ENCODE assay signal across 8 mouse cellular contexts in genomic region chr4:149702210-149702979, GRCm38 (mm10). TPM values are rescaled to one million over a fixed set of nuclear protein-coding genes. Genes with fewer than 3 reads are reported as not detected.
DNase-seq lines count a peak whose midpoint lies in the region; ATAC-seq and TF ChIP-seq lines count a peak whose summit lies in the region.

TSS of gene Pik3cd (minus strand) at chr4:149702571.

- no peak for DNase-seq in ovary, adult 18-20 months (ENCODE audit: low spot score)
- DNase-seq in c-Kit-positive CD71-positive TER-119-positive erythroid progenitor cells, embryonic 14.5 days (ENCODE audit: low spot score) = no peak

- H3K27me3 ChIP-seq in forebrain, embryonic 16.5 days (replicated peaks; ENCODE audit: control insufficient read depth, insufficient read depth, low read length) = peaks cover 5% of the 10 kb centered on the region
- H3K27me3 ChIP-seq in forebrain, embryonic 12.5 days = peaks cover 26% of the 10 kb centered on the region
- H3K27me3 ChIP-seq in ES-Bruce4 (ENCODE audit: control insufficient read depth, insufficient read depth, low read length, poor library complexity, severe bottlenecking) = no peaks in the 10 kb centered on the region
- H3K27me3 ChIP-seq in hindbrain, embryonic 13.5 days = peaks cover 35% of the 10 kb centered on the region
- peaks cover 4% of the 10 kb centered on the region; the same call in 1 of the 2 replicates for H3K27me3 ChIP-seq in liver, embryonic 15.5 days
- no peaks in the 10 kb centered on the region for H3K27me3 ChIP-seq in small intestine, adult 2 months (ENCODE audit: control insufficient read depth, insufficient read depth, low read length)

- H3K9me3 ChIP-seq in forebrain, embryonic 16.5 days (ENCODE audit: control insufficient read depth, low read length) = no peaks in the 10 kb centered on the region
- H3K9me3 ChIP-seq in forebrain, embryonic 12.5 days = no peaks in the 10 kb centered on the region
- H3K9me3 ChIP-seq in ES-Bruce4 (replicated peaks; ENCODE audit: control insufficient read depth, insufficient read depth, low read length, poor library complexity, severe bottlenecking) = no peaks in the 10 kb centered on the region
- H3K9me3 ChIP-seq in hindbrain, embryonic 13.5 days = no peaks in the 10 kb centered on the region
- H3K9me3 ChIP-seq in liver, embryonic 15.5 days (replicated peaks) = no peaks in the 10 kb centered on the region

- no peaks in the 10 kb centered on the region for H3K36me3 ChIP-seq in forebrain, embryonic 16.5 days (ENCODE audit: control insufficient read depth, insufficient read depth)
- no peaks in the 10 kb centered on the region for H3K36me3 ChIP-seq in forebrain, embryonic 12.5 days (replicated peaks)
- H3K36me3 ChIP-seq in ES-Bruce4 (ENCODE audit: control insufficient read depth, insufficient read depth, low read length, poor library complexity, severe bottlenecking) = no peaks in the 10 kb centered on the region
- no peaks in the 10 kb centered on the region for H3K36me3 ChIP-seq in hindbrain, embryonic 13.5 days
- H3K36me3 ChIP-seq in liver, embryonic 15.5 days (replicated peaks) = no peaks in the 10 kb centered on the region
- no peaks in the 10 kb centered on the region for H3K36me3 ChIP-seq in small intestine, adult 2 months (ENCODE audit: control insufficient read depth, insufficient read depth, low read length)

- 79% methylated on average over 19 of the region's 19 CpGs for WGBS in forebrain, embryonic 16.5 days
- 78% methylated on average over 19 of the region's 19 CpGs for whole genome bisulfite sequencing in forebrain, embryonic 12.5 days
- WGBS in hindbrain, embryonic 13.5 days = 74% methylated on average over 19 of the region's 19 CpGs
- 21% methylated on average over 19 of the region's 19 CpGs for WGBS in liver, embryonic 15.5 days (ENCODE audit: insufficient replicate concordance)
- 67% methylated on average over 19 of the region's 19 CpGs for WGBS in small intestine, adult 2 months

- no peak within 1 kb of the TSS for H3K4me3 ChIP-seq in forebrain, embryonic 16.5 days (replicated peaks; ENCODE audit: low read length)
- no peak within 1 kb of the TSS for H3K4me3 ChIP-seq in forebrain, embryonic 12.5 days (replicated peaks)
- H3K4me3 ChIP-seq in ES-Bruce4 (ENCODE audit: low read depth, low read length) = no peak within 1 kb of the TSS
- no peak within 1 kb of the TSS for H3K4me3 ChIP-seq in hindbrain, embryonic 13.5 days
- H3K4me3 ChIP-seq in liver, embryonic 15.5 days (replicated peaks) = peak within 1 kb of the TSS; percentile 2; the same call in 1 of the 2 replicates
- peak within 1 kb of the TSS; percentile 49 for H3K4me3 ChIP-seq in small intestine, adult 2 months (ENCODE audit: low read depth, low read length)

- H3K4me1 ChIP-seq in forebrain, embryonic 16.5 days (replicated peaks; ENCODE audit: control insufficient read depth, insufficient read depth, low read length) = peaks cover 11% of the 10 kb centered on the region
- H3K4me1 ChIP-seq in forebrain, embryonic 12.5 days = peaks cover 8% of the 10 kb centered on the region
- H3K4me1 ChIP-seq in ES-Bruce4 (ENCODE audit: control insufficient read depth, insufficient read depth, low read length) = peaks cover 2% of the 10 kb centered on the region
- peaks cover 10% of the 10 kb centered on the region for H3K4me1 ChIP-seq in hindbrain, embryonic 13.5 days (replicated peaks)
- H3K4me1 ChIP-seq in liver, embryonic 15.5 days (replicated peaks) = peaks cover 34% of the 10 kb centered on the region
- peaks cover 11% of the 10 kb centered on the region for H3K4me1 ChIP-seq in small intestine, adult 2 months (ENCODE audit: control insufficient read depth, insufficient read depth, insufficient read length, low read length)

- no peak within 1 kb of the TSS for H3K27ac ChIP-seq in forebrain, embryonic 16.5 days (ENCODE audit: low read length)
- H3K27ac ChIP-seq in forebrain, embryonic 12.5 days = no peak within 1 kb of the TSS
- no peak within 1 kb of the TSS for H3K27ac ChIP-seq in ES-Bruce4 (ENCODE audit: insufficient read depth, low read length)
- H3K27ac ChIP-seq in hindbrain, embryonic 13.5 days = peak within 1 kb of the TSS; percentile 18; the same call in 1 of the 2 replicates
- H3K27ac ChIP-seq in liver, embryonic 15.5 days (replicated peaks) = peak within 1 kb of the TSS; percentile 48
- H3K27ac ChIP-seq in small intestine, adult 2 months (ENCODE audit: insufficient read depth, low read depth, low read length) = peak within 1 kb of the TSS; percentile 75

- TF ChIP-seq EP300 in ES-Bruce4 (IDR thresholded peaks at IDR 0.05; ENCODE audit: insufficient read depth, low read depth, low read length) = no peak

- no peak for TF ChIP-seq CTCF in ES-Bruce4 (IDR thresholded peaks at IDR 0.05; ENCODE audit: low read depth, low read length)
- TF ChIP-seq CTCF in small intestine, adult 2 months (IDR thresholded peaks at IDR 0.05; ENCODE audit: extremely low read depth, insufficient read length, insufficient replicate concordance, low read depth, low read length) = no peak

- no peak within 1 kb of the TSS for H3K4me2 ChIP-seq in forebrain, embryonic 16.5 days (ENCODE audit: low read length)
- H3K4me2 ChIP-seq in forebrain, embryonic 12.5 days = no peak within 1 kb of the TSS
- H3K4me2 ChIP-seq in hindbrain, embryonic 13.5 days = no peak within 1 kb of the TSS
- peak within 1 kb of the TSS; percentile 11 for H3K4me2 ChIP-seq in liver, embryonic 15.5 days

- no peak for ATAC-seq in forebrain, embryonic 16.5 days
- no peak for ATAC-seq in forebrain, embryonic 12.5 days (ENCODE audit: low FRiP score)
- no peak for ATAC-seq in hindbrain, embryonic 13.5 days (ENCODE audit: low FRiP score)
- ATAC-seq in liver, embryonic 15.5 days (ENCODE audit: insufficient read depth) = peak; percentile 14; the same call in 1 of the 2 replicates

- no peak for TF ChIP-seq POLR2A in ES-Bruce4 (IDR thresholded peaks at IDR 0.05; ENCODE audit: insufficient read depth, low read length)
- no peak for TF ChIP-seq POLR2A in small intestine, adult 2 months (IDR thresholded peaks at IDR 0.05; ENCODE audit: low read depth, low read length)

- no peak within 1 kb of the TSS for H3K9ac ChIP-seq in forebrain, embryonic 16.5 days (replicated peaks; ENCODE audit: low read depth, low read length)
- no peak within 1 kb of the TSS for H3K9ac ChIP-seq in forebrain, embryonic 12.5 days
- H3K9ac ChIP-seq in ES-Bruce4 (ENCODE audit: low read depth, poor library complexity, severe bottlenecking) = no peak within 1 kb of the TSS
- H3K9ac ChIP-seq in hindbrain, embryonic 13.5 days = no peak within 1 kb of the TSS
- H3K9ac ChIP-seq in liver, embryonic 15.5 days = no peak within 1 kb of the TSS

RNA-seq across cellular contexts. Expression of gene Pik3cd, which starts in this region (rescaled TPM):
- 19.5 and 21.0 TPM in 2 replicates for polyA plus RNA-seq in forebrain, embryonic 16.5 days (2015; fragmentation: Nextera tagmentation; extraction: Ambion mirVana)
- 9.4 and 10.4 TPM in 2 replicates for polyA plus RNA-seq in forebrain, embryonic 12.5 days (2016; fragmentation: Nextera tagmentation; extraction: Ambion mirVana)
- polyA plus RNA-seq in ES-Bruce4 (2011; ENCODE audit: insufficient read depth, insufficient read length, low read depth, missing spikeins) = 13.3 and 13.5 TPM in 2 replicates
- polyA plus RNA-seq in hindbrain, embryonic 13.5 days (2015; fragmentation: Nextera tagmentation; extraction: Ambion mirVana) = 17.1 and 18.1 TPM in 2 replicates
- 7.2 and 7.3 TPM in 2 replicates for polyA plus RNA-seq in liver, embryonic 15.5 days (2015; fragmentation: Nextera tagmentation; extraction: Ambion mirVana)
- polyA plus RNA-seq in small intestine, adult 2 months (2012; rRNA removed) = 7.0 and 11.7 TPM in 2 replicates

Comparison
In these comparisons a context has a peak if more than half of its experiments do, and no peak if none do; other contexts are left out.
1. H3K27ac ChIP-seq: peak in hindbrain, embryonic 13.5 days (single experiment), liver, embryonic 15.5 days (single experiment) and small intestine, adult 2 months (single experiment); none in forebrain, embryonic 16.5 days (single experiment), forebrain, embryonic 12.5 days (single experiment) and ES-Bruce4 (single experiment).
2. H3K4me3 ChIP-seq: peak in liver, embryonic 15.5 days (single experiment) and small intestine, adult 2 months (single experiment); none in forebrain, embryonic 16.5 days (single experiment), forebrain, embryonic 12.5 days (single experiment), ES-Bruce4 (single experiment) and hindbrain, embryonic 13.5 days (single experiment).